ENCODE assay signal across 8 mouse cellular contexts in the genomic region with DNA sequence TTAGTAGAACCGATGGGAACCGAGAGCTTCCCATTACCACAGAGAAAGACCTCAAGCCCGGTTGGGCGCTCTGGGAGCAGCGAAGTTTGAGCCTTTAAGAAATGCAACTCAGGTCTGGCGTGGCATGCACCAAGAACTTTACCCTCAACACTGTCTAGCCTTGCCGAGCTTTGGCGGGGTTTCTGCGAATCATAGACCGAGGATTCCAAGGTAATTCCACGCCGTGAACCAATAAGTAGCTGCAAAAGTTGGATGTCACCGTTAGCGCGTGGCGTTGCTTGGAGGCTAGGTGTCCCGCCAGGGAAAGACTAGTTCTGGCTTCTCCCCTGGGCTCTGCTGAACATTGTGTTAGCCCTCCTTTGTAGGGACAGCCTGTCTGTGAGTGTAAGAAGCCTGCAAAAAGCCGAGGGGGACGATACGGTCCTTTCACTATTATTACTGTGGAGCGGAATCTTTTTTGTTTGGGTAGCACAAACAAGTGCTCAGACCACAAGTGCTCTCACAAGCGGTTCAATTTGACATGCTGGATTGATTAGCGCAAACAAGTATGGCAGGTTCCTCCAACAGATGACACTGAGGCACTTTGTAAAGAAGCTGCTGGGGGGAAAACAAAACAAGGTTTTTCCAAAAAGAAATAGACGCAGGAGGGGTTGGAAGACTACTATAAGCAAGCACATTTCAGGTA. TPM values are rescaled to one million over a fixed set of nuclear protein-coding genes. Genes with fewer than 3 reads are reported as not detected.
DNase-seq lines count a peak whose midpoint lies in the region; ATAC-seq and TF ChIP-seq lines count a peak whose summit lies in the region.

No protein-coding gene starts in this region.

- TF ChIP-seq CTCF in spleen, adult 2 months (IDR thresholded peaks at IDR 0.05; ENCODE audit: extremely low read depth, insufficient read depth, insufficient read length, insufficient replicate concordance), result no peak

- H3K4me2 ChIP-seq in embryonic facial prominence, embryonic 11.5 days (ENCODE audit: low read depth, low read length), result peak overlapping the region; percentile 78
- peak overlapping the region; percentile 66 for H3K4me2 ChIP-seq in limb, embryonic 11.5 days (ENCODE audit: low read depth, severe bottlenecking)
- peak overlapping the region; percentile 83 for H3K4me2 ChIP-seq in midbrain, embryonic 14.5 days (ENCODE audit: low read length)

- DNase-seq in spleen, adult 2 months (ENCODE audit: low read depth in 1 of 2, low spot score in 2 of 2), result no peak
- no peak for DNase-seq in spleen, adult 18-20 months
- DNase-seq in embryonic facial prominence, embryonic 11.5 days (ENCODE audit: low spot score), result peak; percentile 77
- peak; percentile 49 for DNase-seq in heart, postnatal 4 days
- peak; percentile 71 for DNase-seq in limb, embryonic 11.5 days (ENCODE audit: low spot score)
- peak; percentile 45 for DNase-seq in midbrain, embryonic 14.5 days
- DNase-seq in retina, embryonic 14.5 days (ENCODE audit: low spot score), result no peak

- peaks cover 18% of the 10 kb centered on the region; the same call in 1 of the 2 replicates for H3K27me3 ChIP-seq in spleen, adult 2 months (ENCODE audit: control insufficient read depth, insufficient read depth, low read length)
- no peaks in the 10 kb centered on the region for H3K27me3 ChIP-seq in embryonic facial prominence, embryonic 11.5 days (ENCODE audit: control insufficient read depth, insufficient read depth, low read length)
- no peaks in the 10 kb centered on the region for H3K27me3 ChIP-seq in limb, embryonic 11.5 days (ENCODE audit: control insufficient read depth, insufficient read depth, low read length)
- H3K27me3 ChIP-seq in midbrain, embryonic 14.5 days (ENCODE audit: control insufficient read depth, insufficient read depth, low read length), result peaks cover 19% of the 10 kb centered on the region; the same call in 1 of the 2 replicates

- no peak for TF ChIP-seq POLR2A in spleen, adult 2 months (IDR thresholded peaks at IDR 0.05; ENCODE audit: low read depth, low read length)

- H3K9me3 ChIP-seq in embryonic facial prominence, embryonic 11.5 days (replicated peaks; ENCODE audit: control insufficient read depth, low read length), result no peaks in the 10 kb centered on the region
- H3K9me3 ChIP-seq in limb, embryonic 11.5 days (ENCODE audit: control insufficient read depth, low read length), result no peaks in the 10 kb centered on the region
- no peaks in the 10 kb centered on the region for H3K9me3 ChIP-seq in midbrain, embryonic 14.5 days (ENCODE audit: control insufficient read depth, low read length)

- H3K4me1 ChIP-seq in spleen, adult 2 months (ENCODE audit: control insufficient read depth, insufficient read depth, insufficient read length), result no peaks in the 10 kb centered on the region; the same call in 1 of the 2 replicates
- no peaks in the 10 kb centered on the region for H3K4me1 ChIP-seq in embryonic facial prominence, embryonic 11.5 days (ENCODE audit: control insufficient read depth, insufficient read depth, low read length)
- H3K4me1 ChIP-seq in limb, embryonic 11.5 days (ENCODE audit: control insufficient read depth, insufficient read depth, low read length), result no peaks in the 10 kb centered on the region
- peaks cover 8% of the 10 kb centered on the region for H3K4me1 ChIP-seq in midbrain, embryonic 14.5 days (ENCODE audit: control insufficient read depth, insufficient read depth, low read length)

- no peak for ATAC-seq in embryonic facial prominence, embryonic 11.5 days (replicated peaks; ENCODE audit: insufficient number of reproducible peaks, low FRiP score, low TSS enrichment, low read depth)
- ATAC-seq in limb, embryonic 11.5 days (ENCODE audit: insufficient number of reproducible peaks, low FRiP score, low TSS enrichment, low read depth), result peak; percentile 16
- 0 out of 2 replicates have a peak, but pooled peaks have one; percentile 5 for ATAC-seq in midbrain, embryonic 14.5 days (ENCODE audit: low FRiP score, low TSS enrichment)
- ATAC-seq in inflammation-experienced regulatory T-cells, adult 6 months, result no peak

- H3K36me3 ChIP-seq in spleen, adult 2 months (ENCODE audit: control insufficient read depth, insufficient read depth, low read length), result no peaks in the 10 kb centered on the region
- no peaks in the 10 kb centered on the region for H3K36me3 ChIP-seq in embryonic facial prominence, embryonic 11.5 days (replicated peaks; ENCODE audit: control insufficient read depth, insufficient read depth, low read depth, low read length)
- no peaks in the 10 kb centered on the region for H3K36me3 ChIP-seq in limb, embryonic 11.5 days (ENCODE audit: control insufficient read depth, insufficient read depth, low read length)
- H3K36me3 ChIP-seq in midbrain, embryonic 14.5 days (ENCODE audit: control insufficient read depth, insufficient read depth, low read length), result no peaks in the 10 kb centered on the region

- 8% methylated on average over 24 of the region's 24 CpGs for WGBS in spleen, adult 2 months
- WGBS in embryonic facial prominence, embryonic 11.5 days, result under 1% methylated on average over 24 of the region's 24 CpGs
- WGBS in limb, embryonic 11.5 days, result under 1% methylated on average over 24 of the region's 24 CpGs
- WGBS in midbrain, embryonic 14.5 days, result under 1% methylated on average over 24 of the region's 24 CpGs

- peak overlapping the region; percentile 86 for H3K9ac ChIP-seq in embryonic facial prominence, embryonic 11.5 days (replicated peaks; ENCODE audit: low read length)
- peak overlapping the region; percentile 85 for H3K9ac ChIP-seq in limb, embryonic 11.5 days (ENCODE audit: low read length)
- H3K9ac ChIP-seq in midbrain, embryonic 14.5 days (replicated peaks; ENCODE audit: low read length), result peak overlapping the region; percentile 34; the same call in 1 of the 2 replicates

- H3K27ac ChIP-seq in spleen, adult 2 months (ENCODE audit: insufficient read depth, low read length), result peak overlapping the region; percentile 74
- H3K27ac ChIP-seq in embryonic facial prominence, embryonic 11.5 days (replicated peaks; ENCODE audit: low read depth, low read length), result peak overlapping the region; percentile 80
- H3K27ac ChIP-seq in limb, embryonic 11.5 days (replicated peaks; ENCODE audit: low read depth, low read length), result peak overlapping the region; percentile 86
- H3K27ac ChIP-seq in midbrain, embryonic 14.5 days (replicated peaks; ENCODE audit: low read depth, low read length), result no peak overlapping the region

- peak overlapping the region; percentile 45; the same call in 1 of the 2 replicates for H3K4me3 ChIP-seq in spleen, adult 2 months (ENCODE audit: extremely low read depth, insufficient read depth, insufficient read length)
- H3K4me3 ChIP-seq in embryonic facial prominence, embryonic 11.5 days (ENCODE audit: low read depth, low read length), result peak overlapping the region; percentile 76
- peak overlapping the region; percentile 76 for H3K4me3 ChIP-seq in limb, embryonic 11.5 days (ENCODE audit: low read depth, low read length)
- H3K4me3 ChIP-seq in midbrain, embryonic 14.5 days (replicated peaks; ENCODE audit: low read depth, low read length), result peak overlapping the region; percentile 44

RNA-seq across cellular contexts. Expression of a gene that starts 0.6 kb away (rescaled TPM):
- 6.9 and 9.2 TPM in 2 replicates for polyA plus RNA-seq in spleen, adult 2 months (2012; rRNA removed)
- polyA plus RNA-seq in embryonic facial prominence, embryonic 11.5 days (2014; fragmentation: Nextera tagmentation; extraction: Ambion mirVana), result 10.9 and 12.4 TPM in 2 replicates
- 1 to 10 TPM; 4.1 to 4.4 TPM for total RNA-seq in heart, postnatal 4 days (2021)
- 22.5 and 23.8 TPM in 2 replicates for polyA plus RNA-seq in limb, embryonic 11.5 days (2014; fragmentation: Nextera tagmentation; extraction: Ambion mirVana)
- 0.54 and 1.4 TPM in 2 replicates for polyA plus RNA-seq in midbrain, embryonic 14.5 days (2014; fragmentation: Nextera tagmentation; extraction: Ambion mirVana)
- polyA plus RNA-seq in inflammation-experienced regulatory T-cells, adult 6 months (2017; shearing (Covaris generic)), result under 1 TPM in 2 of 3 experiments, not detected in 1; 0.08 to 0.40 TPM

RNA-seq across cellular contexts. Expression of a gene that starts 12.2 kb away (rescaled TPM):
- 33.2 and 36.3 TPM in 2 replicates for polyA plus RNA-seq in spleen, adult 2 months (2012; rRNA removed)
- polyA plus RNA-seq in embryonic facial prominence, embryonic 11.5 days (2014; fragmentation: Nextera tagmentation; extraction: Ambion mirVana), result 90.4 and 90.7 TPM in 2 replicates
- 10 to 100 TPM; 77.7 to 82.5 TPM for total RNA-seq in heart, postnatal 4 days (2021)
- 99.7 and 103 TPM in 2 replicates for polyA plus RNA-seq in limb, embryonic 11.5 days (2014; fragmentation: Nextera tagmentation; extraction: Ambion mirVana)
- 51.8 and 61.5 TPM in 2 replicates for polyA plus RNA-seq in midbrain, embryonic 14.5 days (2014; fragmentation: Nextera tagmentation; extraction: Ambion mirVana)
- 10 to 100 TPM; 39.0 to 45.3 (median 44.4) TPM for polyA plus RNA-seq in inflammation-experienced regulatory T-cells, adult 6 months (2017; shearing (Covaris generic))

Comparison
In these comparisons a context has a peak if more than half of its experiments do, and no peak if none do; other contexts are left out.
1. DNase-seq: peak in embryonic facial prominence, embryonic 11.5 days (single experiment), heart, postnatal 4 days (single experiment), limb, embryonic 11.5 days (single experiment) and midbrain, embryonic 14.5 days (single experiment); none in spleen, adult 2 months (0 of 2), spleen, adult 18-20 months (0 of 2) and retina, embryonic 14.5 days (single experiment).
2. ATAC-seq: peak in limb, embryonic 11.5 days (single experiment) and midbrain, embryonic 14.5 days (single experiment); none in embryonic facial prominence, embryonic 11.5 days (single experiment) and inflammation-experienced regulatory T-cells, adult 6 months (single experiment).
3. H3K9ac ChIP-seq: peak in every context shown above with its lines; median percentile 86 in embryonic facial prominence, embryonic 11.5 days; 85 in limb, embryonic 11.5 days; 34 in midbrain, embryonic 14.5 days.
4. Peak in every context shown above with its lines, with median percentiles within 50 percentile points of each other: H3K4me3 ChIP-seq and H3K4me2 ChIP-seq.